Mouse (Mus musculus) bone marrow, adult 2 months (tissue): ENCODE measurements at regions not wholly inside any gene's neighbourhood (a gene's known extent, or its start where the extent isn't known, plus 50 kb on each side); places are given as distances from the start of the nearest gene placed in this dataset.

Source experiments
- CTCF ChIP-seq: fragments of 200-500 bp; IDR thresholded peaks from 2 replicates; pipeline ENCODE4 v1.5.1; 2011; ENCODE audit warnings: low read length, control low read depth; ENCODE audit not compliant: control insufficient read depth, insufficient read depth
- POLR2A ChIP-seq: fragments of 200-500 bp; IDR thresholded peaks from 2 replicates; pipeline ENCODE4 v1.6.1; 2011; ENCODE audit warnings: low read depth, mild to moderate bottlenecking, control low read depth, low read length, borderline replicate concordance; ENCODE audit not compliant: control insufficient read depth

DNA sequence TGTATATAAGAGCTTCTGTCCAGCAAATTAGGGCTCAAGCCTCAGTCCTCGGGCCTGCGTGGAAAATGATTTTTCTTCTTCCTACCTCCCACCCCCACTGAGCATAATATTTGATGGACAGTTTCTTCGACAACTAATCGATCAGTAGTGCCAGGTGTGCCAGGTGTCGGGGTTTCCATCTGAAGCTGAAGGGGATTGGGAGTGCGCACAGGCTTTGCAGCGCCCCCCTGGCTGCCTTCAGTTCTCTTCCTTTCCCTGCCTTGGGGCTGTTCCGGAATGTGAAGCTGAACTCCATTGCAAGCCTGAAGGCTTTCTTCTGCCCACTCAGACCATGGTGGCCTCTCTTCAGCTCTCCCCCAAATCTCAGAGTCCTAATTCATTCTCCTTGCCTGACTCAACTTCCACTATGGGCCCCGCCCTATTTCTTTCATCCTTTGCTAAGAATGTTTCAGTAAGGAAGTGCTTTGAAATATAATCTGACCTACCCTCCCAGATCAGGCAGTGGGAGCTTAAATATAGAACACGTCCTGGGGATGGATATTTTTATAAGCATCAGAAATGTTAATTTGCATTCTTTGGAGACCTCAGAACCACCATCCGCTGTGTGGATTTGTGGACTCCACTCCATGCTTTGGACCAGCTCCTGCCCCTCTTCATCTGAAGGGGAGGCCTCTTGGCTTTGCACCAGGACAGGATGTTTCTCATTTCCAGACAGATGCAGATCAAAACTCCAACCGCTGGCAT, 75.5 kb upstream of the Sh3bp4 start:
- TF ChIP-seq CTCF: no peak
- no peak for TF ChIP-seq POLR2A
